Mouse (Mus musculus) heart, embryonic 16.5 days (tissue): Measurements from ENCODE around the gene Adgrg1. TPM values are rescaled to one million over a fixed set of nuclear protein-coding genes. Genes with fewer than 3 reads are reported as not detected.

Source experiments
- ATAC-seq: fragments of 200-750 bp; cut with Nextera tagmentation; replicated peaks from 2 replicates; pipeline ENCODE4 v1.8.0; 2017; ENCODE audit warnings: moderate number of reproducible peaks; ENCODE audit not compliant: insufficient read depth, low FRiP score; ENCODE audit errors: extremely low read depth
- H3K27ac ChIP-seq: fragments of 300-500 bp; sonication (generic); 2 replicates; pipeline ENCODE4 v1.5.1; 2014; ENCODE audit warnings: mild to moderate bottlenecking, low read length, control low read depth, moderate library complexity
- H3K27me3 ChIP-seq: fragments of 300-500 bp; sonication (generic); 2 replicates; pipeline ENCODE4 v1.6.1; 2014; ENCODE audit warnings: low read length, mixed read lengths; ENCODE audit not compliant: control insufficient read depth, insufficient read depth
- H3K36me3 ChIP-seq: fragments of 300-500 bp; sonication (generic); 2 replicates; pipeline ENCODE4 v1.6.1; 2014; ENCODE audit not compliant: control insufficient read depth, insufficient read depth
- H3K4me1 ChIP-seq: fragments of 300-500 bp; sonication (generic); 2 replicates; pipeline ENCODE4 v1.6.1; 2014; ENCODE audit warnings: low read length, mixed read lengths; ENCODE audit not compliant: control insufficient read depth, insufficient read depth
- H3K4me2 ChIP-seq: fragments of 300-500 bp; sonication (generic); 2 replicates; pipeline ENCODE4 v1.6.1; 2014; ENCODE audit warnings: low read depth, mild to moderate bottlenecking, control low read depth, low read length
- H3K4me3 ChIP-seq: fragments of 300-500 bp; sonication (generic); 2 replicates; pipeline ENCODE4 v1.5.1; 2014; ENCODE audit warnings: mild to moderate bottlenecking, control low read depth, low read length
- H3K9ac ChIP-seq: fragments of 300-500 bp; sonication (generic); 2 replicates; pipeline ENCODE4 v1.6.1; 2014; ENCODE audit warnings: low read length, control low read depth
- H3K9me3 ChIP-seq: fragments of 300-500 bp; sonication (generic); replicated peaks from 2 replicates; pipeline ENCODE4 v1.6.1; 2016; ENCODE audit warnings: low read length; ENCODE audit not compliant: control insufficient read depth
- WGBS: fragments of 180-500 bp; shearing (Covaris S2); extraction: QIAGEN DNeasy Blood & Tissue Kit; methylation state at CpG from one replicate; pipeline ENCODE4 v1.1.7; 2014; 5-methylcytosine and 5-hydroxymethylcytosine counted together
- polyA plus RNA-seq: library from polyadenylated mRNA; unstranded; fragments of >200 nt; fragmentation: Nextera tagmentation; extraction: Ambion mirVana; gene quantifications from 2 replicates; pipeline ENCODE4 v1.2.1, GENCODE M21; 2015

Gene Adgrg1
- polyA plus RNA-seq, 1 experiment from 2014 or later = 18.0 TPM

DNA sequence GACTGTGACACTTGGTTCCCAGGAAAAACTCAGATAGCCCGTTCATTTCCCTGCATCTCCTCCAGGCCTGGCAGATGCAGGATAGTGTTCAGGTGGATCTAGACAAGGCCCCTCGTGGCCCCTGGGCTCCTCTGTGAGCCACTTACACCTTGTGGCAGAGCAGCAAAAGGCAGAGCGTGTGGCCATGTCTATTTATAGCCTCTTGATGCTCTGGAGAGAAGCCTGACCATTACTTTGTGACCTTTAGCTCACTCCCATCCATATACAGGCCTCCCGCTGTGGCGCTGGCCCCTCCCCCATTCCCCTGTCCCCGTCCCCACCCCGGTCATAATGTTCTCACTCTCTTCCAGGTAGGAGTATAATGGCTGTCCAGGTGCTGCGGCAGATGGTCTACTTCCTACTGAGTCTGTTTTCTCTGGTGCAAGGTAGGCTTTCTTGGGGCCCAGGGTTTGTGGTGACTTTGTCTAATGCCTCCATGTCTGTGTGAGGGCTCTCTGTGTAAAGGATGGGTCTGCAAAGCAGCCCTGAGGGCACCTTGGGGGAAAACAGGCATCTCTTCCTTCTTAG is 27.6 kb downstream of the Adgrg1 start:
- H3K9ac ChIP-seq = no peak overlapping the region
- ATAC-seq = peak; percentile 42
- no peak overlapping the region for H3K4me3 ChIP-seq
- peaks cover 38% of the 10 kb centered on the region for H3K4me1 ChIP-seq
- H3K9me3 ChIP-seq = no peaks in the 10 kb centered on the region
- no peaks in the 10 kb centered on the region for H3K27me3 ChIP-seq
- H3K4me2 ChIP-seq = 0 out of 2 replicates have a peak overlapping the region, but pooled peaks have one; percentile 7
- H3K27ac ChIP-seq = 0 out of 2 replicates have a peak overlapping the region, but pooled peaks have one; percentile 15
- 33% methylated on average over 8 of the region's 8 CpGs for WGBS
- H3K36me3 ChIP-seq = 0 out of 2 replicates have a peak, but pooled peaks cover 2% of the 10 kb centered on the region

DNA sequence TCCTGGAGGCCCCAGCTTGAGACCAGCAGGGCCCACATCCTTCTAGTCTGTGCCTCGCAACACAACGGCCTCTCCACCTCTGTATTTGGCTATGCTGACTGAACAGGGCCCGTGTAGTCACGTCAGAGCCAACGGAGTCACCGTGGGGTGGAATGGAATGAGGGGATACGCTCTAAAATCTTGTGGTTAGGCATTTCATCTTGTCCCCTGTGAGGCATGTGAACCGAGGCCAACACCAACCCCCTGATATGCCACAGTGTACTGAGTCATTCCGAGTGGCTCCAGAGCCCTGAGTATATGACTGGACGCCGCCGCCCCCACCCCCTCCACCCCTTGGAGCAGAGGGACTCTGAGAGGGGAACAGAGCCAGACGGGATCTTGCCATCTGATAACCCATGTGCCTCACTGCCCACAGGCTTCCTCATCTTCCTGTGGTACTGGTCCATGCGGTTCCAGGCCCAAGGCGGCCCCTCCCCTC is 37.9 kb downstream of the Adgrg1 start:
- H3K4me3 ChIP-seq = no peak overlapping the region
- H3K4me1 ChIP-seq = no peaks in the 10 kb centered on the region
- no peak for ATAC-seq
- WGBS = 69% methylated on average over 15 of the region's 15 CpGs
- H3K9ac ChIP-seq = no peak overlapping the region
- H3K4me2 ChIP-seq = no peak overlapping the region
- H3K27ac ChIP-seq = no peak overlapping the region
- H3K9me3 ChIP-seq = no peaks in the 10 kb centered on the region
- H3K27me3 ChIP-seq = no peaks in the 10 kb centered on the region
- H3K36me3 ChIP-seq = no peaks in the 10 kb centered on the region

DNA sequence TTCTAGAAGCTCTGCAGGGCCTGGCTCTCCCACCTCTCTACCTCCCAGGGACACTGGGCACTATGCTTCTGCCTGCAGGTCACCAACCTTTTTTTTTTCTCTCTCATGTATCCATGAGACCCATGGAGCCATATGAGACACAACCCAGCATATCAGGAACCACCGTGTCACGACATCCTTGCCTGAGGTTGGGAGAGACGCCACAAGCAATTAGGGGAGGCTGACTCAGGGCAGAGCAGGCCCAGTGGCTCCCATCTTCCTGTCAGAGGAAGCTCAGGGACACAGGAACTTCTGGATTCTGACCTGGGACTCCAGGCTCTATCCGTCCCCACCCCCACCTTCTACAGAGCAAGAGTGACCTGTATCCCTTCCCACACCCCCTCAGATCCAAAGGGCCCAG is 41.3 kb downstream of the Adgrg1 start:
- H3K9me3 ChIP-seq = no peaks in the 10 kb centered on the region
- no peaks in the 10 kb centered on the region for H3K36me3 ChIP-seq
- no peak overlapping the region for H3K4me3 ChIP-seq
- WGBS = 51% methylated on average over 4 of the region's 4 CpGs
- no peak overlapping the region for H3K4me2 ChIP-seq
- H3K27me3 ChIP-seq = no peaks in the 10 kb centered on the region
- no peak for ATAC-seq
- H3K4me1 ChIP-seq = 0 out of 2 replicates have a peak, but pooled peaks cover 2% of the 10 kb centered on the region
- H3K27ac ChIP-seq = no peak overlapping the region
- H3K9ac ChIP-seq = no peak overlapping the region

DNA sequence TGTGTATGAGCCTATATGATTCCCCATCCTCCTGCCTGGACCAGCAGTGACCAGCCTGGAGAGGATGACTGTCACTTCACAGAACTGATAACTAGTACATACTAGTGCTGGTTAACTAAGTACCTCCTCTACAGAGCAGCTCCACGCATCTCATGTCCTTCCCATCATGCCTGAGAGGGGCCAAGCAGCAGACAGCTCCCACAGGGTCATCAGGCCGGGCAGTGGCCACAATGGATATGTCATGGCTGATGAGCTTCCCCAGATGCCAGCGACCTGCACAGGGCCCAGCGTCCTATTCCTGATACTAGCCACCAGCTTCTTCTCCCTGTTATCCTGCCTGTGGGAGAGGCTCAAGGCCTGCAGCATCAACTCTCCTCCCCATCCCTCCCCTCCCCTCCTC is 42.1 kb downstream of the Adgrg1 start:
- Histone ChIP-seq H3K36me3 (no peaks in the 10 kb centered on the region), H3K9ac (no peak overlapping the region), H3K4me1 (0 out of 2 replicates have a peak, but pooled peaks cover 2% of the 10 kb centered on the region), H3K4me2 (no peak overlapping the region), H3K27ac (no peak overlapping the region), H3K27me3 (no peaks in the 10 kb centered on the region), H3K4me3 (no peak overlapping the region), H3K9me3 (no peaks in the 10 kb centered on the region)
- 46% methylated on average over 4 of the region's 4 CpGs for WGBS
- ATAC-seq = no peak

DNA sequence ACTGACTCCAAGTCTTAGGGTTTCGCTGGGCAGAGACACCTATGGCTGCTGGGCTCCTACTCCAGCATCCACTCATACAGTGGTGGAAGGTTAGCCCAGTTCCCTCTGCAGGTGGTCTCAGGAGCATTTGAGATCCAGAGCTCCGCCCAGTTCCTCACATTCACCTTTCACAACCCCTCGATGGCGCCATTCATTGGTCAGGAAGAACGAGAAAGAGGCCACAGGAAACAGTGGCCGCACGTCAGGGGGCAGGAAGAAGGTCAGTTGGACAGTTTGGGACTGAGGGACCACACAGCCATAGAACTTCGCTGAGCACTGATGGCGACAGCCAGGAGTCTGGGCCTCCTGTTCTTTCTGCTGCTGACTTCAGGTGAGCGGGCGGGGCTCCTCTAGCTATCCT is 42.9 kb downstream of the Adgrg1 start, which contains the start of gene Adgrg3:
Adgrg3 (plus strand) TSS at position 242 of the 400 bp plus-strand sequence.
- H3K36me3 ChIP-seq = no peaks in the 10 kb centered on the region
- ATAC-seq = no peak
- H3K4me2 ChIP-seq = no peak within 1 kb of the TSS
- H3K4me3 ChIP-seq = no peak within 1 kb of the TSS
- no peaks in the 10 kb centered on the region for H3K9me3 ChIP-seq
- no peak within 1 kb of the TSS for H3K27ac ChIP-seq
- WGBS = 72% methylated on average over 11 of the region's 11 CpGs
- no peak within 1 kb of the TSS for H3K9ac ChIP-seq
- H3K27me3 ChIP-seq = no peaks in the 10 kb centered on the region
- H3K4me1 ChIP-seq = 0 out of 2 replicates have a peak, but pooled peaks cover 2% of the 10 kb centered on the region

DNA sequence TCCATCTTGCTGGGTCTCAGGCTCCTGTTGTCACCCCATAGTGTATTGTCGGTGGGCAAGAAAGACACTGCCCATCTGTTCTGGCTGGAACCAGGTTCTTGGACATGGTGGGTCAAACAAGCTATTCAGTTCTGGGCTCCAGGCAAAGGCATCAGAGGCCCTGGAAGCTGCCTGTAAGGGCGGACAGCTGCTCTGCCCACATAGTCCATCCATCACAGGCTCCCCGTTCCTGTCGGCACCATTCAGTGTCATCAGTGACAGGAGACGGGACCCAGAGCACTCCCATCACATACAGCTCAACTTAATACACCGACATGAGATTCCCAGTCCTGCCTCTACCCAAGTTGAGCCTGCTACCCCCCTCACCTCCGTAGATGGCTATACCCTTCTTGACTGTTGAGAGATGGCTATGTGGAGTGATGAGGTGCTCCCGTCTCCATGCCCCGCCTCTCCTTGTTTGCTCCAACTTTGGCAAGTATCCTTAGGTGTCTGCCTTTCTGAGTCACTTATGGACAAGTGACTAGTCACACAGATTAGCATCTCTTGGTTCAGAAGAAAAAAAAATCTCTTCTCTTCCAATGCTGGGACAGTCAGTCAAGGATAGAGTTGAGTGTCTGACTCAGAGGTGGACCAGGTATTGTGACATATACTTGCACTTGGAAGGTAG is 43.6 kb downstream of the Adgrg1 start:
- no peak for ATAC-seq
- Histone ChIP-seq H3K9ac (no peak overlapping the region), H3K4me1 (0 out of 2 replicates have a peak, but pooled peaks cover 2% of the 10 kb centered on the region), H3K4me3 (no peak overlapping the region), H3K36me3 (no peaks in the 10 kb centered on the region), H3K9me3 (no peaks in the 10 kb centered on the region), H3K27ac (no peak overlapping the region), H3K4me2 (no peak overlapping the region), H3K27me3 (no peaks in the 10 kb centered on the region)
- 39% methylated on average over 9 of the region's 9 CpGs for WGBS

DNA sequence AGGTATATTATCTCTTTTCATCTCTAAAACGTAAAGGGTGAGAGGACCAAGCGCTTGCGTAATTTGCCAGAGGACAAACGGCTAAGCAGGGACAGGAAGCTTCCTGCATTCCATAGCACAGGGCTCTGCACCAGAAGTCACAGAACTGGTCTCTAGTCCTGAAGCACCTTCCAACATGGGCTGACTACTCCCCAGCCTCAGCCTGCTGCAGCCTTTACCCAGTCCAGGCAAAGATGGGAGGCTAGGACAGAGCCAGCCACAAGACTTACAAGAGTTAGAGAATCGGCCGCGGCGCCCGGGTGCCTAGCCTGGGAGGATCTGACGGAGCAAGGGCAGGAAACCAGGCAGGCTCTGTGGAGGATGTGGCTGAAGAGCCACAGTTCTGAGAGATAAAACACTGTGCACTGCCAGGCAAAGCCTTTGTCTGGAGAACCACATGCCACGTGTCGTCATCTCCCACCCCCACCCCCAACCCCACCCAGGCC is 45.8 kb downstream of the Adgrg1 start:
- no peaks in the 10 kb centered on the region for H3K27me3 ChIP-seq
- no peaks in the 10 kb centered on the region for H3K36me3 ChIP-seq
- H3K4me3 ChIP-seq = peak overlapping the region; percentile 31
- WGBS = 30% methylated on average over 12 of the region's 12 CpGs
- H3K9me3 ChIP-seq = peaks cover under 1% of the 10 kb centered on the region; the same call in 1 of the 2 replicates
- peak overlapping the region; percentile 45; the same call in 1 of the 2 replicates for H3K9ac ChIP-seq
- H3K4me1 ChIP-seq = 0 out of 2 replicates have a peak, but pooled peaks cover 2% of the 10 kb centered on the region
- H3K27ac ChIP-seq = peak overlapping the region; percentile 82
- peak overlapping the region; percentile 54 for H3K4me2 ChIP-seq
- ATAC-seq = peak; percentile 65

DNA sequence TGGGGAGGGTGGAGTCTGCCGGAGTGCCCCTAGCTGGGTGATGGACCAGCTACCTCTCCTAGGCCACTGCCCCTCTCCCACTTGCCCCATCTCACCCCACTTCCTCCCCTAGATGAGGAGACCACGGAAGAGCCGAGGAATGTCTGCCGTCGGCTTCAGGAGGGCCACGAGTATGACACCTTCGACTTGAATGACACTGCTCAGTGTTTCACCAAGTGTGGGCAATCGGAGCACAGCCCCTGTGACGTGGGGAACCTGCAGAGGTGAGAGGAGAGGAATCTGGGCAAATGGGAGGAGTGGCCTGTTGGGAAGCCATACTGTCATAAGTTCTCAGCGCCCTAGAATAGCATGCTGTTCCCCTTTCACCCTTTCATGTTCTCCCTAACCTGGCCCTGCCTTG is 46.3 kb downstream of the Adgrg1 start:
- Histone ChIP-seq H3K27ac (peak overlapping the region; percentile 82), H3K4me2 (peak overlapping the region; percentile 54), H3K9ac (no peak overlapping the region), H3K4me3 (no peak overlapping the region), H3K4me1 (0 out of 2 replicates have a peak, but pooled peaks cover 2% of the 10 kb centered on the region), H3K36me3 (no peaks in the 10 kb centered on the region), H3K9me3 (peaks cover 5% of the 10 kb centered on the region), H3K27me3 (no peaks in the 10 kb centered on the region)
- no peak for ATAC-seq
- WGBS = 51% methylated on average over 10 of the region's 10 CpGs

DNA sequence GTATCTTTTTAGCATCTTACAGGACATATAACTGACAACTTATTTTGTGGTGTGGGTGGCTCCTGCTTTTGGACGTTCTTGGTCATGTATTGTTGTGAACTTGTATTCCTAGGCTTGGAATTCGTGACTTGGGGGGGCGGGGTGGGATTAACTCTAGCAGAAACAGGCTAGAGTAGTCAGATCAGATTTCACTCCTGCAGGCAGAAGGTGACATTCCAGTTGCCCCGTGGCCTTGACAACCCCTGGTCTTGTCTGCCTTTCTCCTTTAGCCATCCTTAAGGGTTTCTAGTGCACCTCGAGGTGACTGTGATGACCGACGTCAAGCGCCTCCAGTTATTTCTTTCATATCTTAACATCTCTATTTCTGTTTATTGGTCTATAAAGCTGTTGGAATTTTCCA is 48.6 kb downstream of the Adgrg1 start:
- Histone ChIP-seq H3K4me3 (no peak overlapping the region), H3K9me3 (peaks cover 6% of the 10 kb centered on the region), H3K4me2 (no peak overlapping the region), H3K27ac (no peak overlapping the region), H3K9ac (no peak overlapping the region), H3K4me1 (0 out of 2 replicates have a peak, but pooled peaks cover 2% of the 10 kb centered on the region), H3K27me3 (no peaks in the 10 kb centered on the region), H3K36me3 (no peaks in the 10 kb centered on the region)
- ATAC-seq = no peak
- 15% methylated on average over 8 of the region's 8 CpGs for WGBS
